Mouse (Mus musculus): ENCODE measurements at regions not wholly inside any gene's neighbourhood (a gene's known extent, or its start where the extent isn't known, plus 50 kb on each side); places are given as distances from the start of the nearest gene placed in this dataset.
"Not testable (repeated sequence)": the region's sequence is repeated elsewhere in the genome, so short reads cannot be mapped to it uniquely, and the experiment has no call there.

DNA sequence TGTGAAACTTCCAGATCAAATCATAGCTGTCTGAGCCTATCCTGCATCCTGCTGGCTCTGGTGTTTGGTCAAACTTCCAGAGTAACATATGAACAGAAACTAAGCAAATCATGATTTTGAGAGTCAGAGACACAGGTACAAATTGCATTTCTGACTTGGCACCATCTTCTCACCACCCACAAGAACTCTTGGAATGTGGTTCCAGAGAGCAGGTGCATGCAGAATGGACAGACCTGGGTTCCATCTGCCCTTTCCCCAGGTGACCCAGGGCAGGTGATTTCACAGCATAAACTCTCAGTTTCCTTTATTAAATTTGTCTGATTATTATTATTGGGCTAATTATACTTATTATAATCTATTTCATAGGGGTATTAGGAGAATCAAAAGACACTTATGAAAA is 527.0 kb upstream of the Auts2 start:
- DNase-seq = no peak

DNA sequence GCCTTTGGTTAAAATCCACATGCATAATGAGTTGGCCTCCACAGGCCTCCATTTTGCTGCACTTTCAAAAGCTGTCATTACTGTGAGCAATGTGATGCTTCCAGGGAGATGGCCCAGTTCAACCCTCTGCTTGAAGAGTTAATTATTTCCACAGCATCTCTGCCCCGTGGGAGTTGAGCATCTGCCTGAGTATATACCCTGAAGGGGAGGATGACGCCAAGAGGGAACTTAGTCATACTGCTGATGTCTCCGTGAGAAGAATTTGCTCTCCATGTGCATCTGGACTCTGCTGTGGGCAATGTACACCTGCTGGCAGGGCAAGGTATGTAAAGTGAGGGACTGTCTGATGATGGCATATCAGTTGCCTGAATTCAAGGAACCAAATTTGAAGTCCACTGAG is 519.3 kb upstream of the Auts2 start:
- no peak for DNase-seq

DNA sequence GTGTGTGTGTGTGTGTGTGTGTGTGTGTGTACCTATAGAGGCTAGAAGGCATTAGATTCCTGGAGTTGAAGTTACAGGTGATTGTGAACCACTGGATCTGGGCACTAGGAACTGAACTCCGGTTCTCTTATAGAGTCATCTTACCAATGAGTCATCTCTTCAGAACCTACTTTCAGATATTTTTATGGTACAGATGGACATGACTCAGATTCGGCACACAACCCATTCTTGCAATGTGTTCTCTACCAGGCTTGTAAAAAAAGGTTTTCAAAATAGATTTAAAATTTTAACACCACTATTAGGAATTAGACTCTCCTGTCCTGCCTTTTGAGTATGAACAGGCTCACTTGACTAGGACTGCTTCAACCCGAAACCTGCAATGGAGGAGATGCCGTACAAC is 504.3 kb upstream of the Auts2 start:
- DNase-seq = no peak

DNA sequence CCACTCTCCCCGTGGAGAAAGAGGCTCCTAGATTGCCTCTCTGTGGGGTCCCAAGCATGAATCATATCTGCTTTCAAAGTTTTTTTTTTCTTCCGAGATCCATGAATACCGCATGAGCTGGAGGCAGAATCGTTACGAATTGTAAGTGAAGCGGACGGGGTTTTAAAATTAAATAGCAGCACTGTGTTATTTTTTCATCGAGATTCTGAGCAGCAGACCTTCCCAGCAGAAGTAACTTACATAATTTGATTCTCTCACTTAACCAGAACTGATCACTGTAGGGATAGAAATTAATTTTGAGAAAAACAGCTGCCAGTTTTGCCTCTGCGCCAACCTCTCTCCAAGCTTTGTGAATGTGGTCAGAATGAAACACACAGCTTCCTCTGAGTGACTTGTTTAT is 502.5 kb upstream of the Auts2 start:
- DNase-seq = no peak

DNA sequence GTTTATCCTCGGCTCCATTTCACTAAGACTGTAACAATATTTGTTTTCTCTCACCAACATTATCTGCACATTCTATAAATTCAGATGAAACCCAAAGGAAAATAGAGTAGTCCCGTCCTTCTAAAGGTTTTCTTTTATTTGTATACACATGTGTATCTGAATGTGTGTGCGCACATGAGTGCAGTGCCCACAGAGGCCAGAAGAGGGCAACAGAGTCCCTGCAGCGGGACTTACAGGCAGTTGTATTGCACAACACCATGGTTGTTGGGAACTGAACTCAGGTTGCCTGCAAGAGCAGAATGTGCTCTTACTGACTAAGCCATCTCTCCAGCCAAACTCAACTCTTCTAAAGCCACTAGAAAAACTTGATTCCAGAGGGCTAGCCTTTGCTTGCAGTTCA is 484.4 kb upstream of the Auts2 start:
- no peak for DNase-seq

GRCm38 (mm10) chr5:133025121-133025520 is 482.0 kb upstream of the Auts2 start:
- no peak for DNase-seq

- DNase-seq = no peak
Observed at GRCm38 (mm10) chr5:133020821-133021220, 477.7 kb upstream of the Auts2 start.

- no peak for DNase-seq
Observed at GRCm38 (mm10) chr5:133020116-133020515, 477.0 kb upstream of the Auts2 start.

DNA sequence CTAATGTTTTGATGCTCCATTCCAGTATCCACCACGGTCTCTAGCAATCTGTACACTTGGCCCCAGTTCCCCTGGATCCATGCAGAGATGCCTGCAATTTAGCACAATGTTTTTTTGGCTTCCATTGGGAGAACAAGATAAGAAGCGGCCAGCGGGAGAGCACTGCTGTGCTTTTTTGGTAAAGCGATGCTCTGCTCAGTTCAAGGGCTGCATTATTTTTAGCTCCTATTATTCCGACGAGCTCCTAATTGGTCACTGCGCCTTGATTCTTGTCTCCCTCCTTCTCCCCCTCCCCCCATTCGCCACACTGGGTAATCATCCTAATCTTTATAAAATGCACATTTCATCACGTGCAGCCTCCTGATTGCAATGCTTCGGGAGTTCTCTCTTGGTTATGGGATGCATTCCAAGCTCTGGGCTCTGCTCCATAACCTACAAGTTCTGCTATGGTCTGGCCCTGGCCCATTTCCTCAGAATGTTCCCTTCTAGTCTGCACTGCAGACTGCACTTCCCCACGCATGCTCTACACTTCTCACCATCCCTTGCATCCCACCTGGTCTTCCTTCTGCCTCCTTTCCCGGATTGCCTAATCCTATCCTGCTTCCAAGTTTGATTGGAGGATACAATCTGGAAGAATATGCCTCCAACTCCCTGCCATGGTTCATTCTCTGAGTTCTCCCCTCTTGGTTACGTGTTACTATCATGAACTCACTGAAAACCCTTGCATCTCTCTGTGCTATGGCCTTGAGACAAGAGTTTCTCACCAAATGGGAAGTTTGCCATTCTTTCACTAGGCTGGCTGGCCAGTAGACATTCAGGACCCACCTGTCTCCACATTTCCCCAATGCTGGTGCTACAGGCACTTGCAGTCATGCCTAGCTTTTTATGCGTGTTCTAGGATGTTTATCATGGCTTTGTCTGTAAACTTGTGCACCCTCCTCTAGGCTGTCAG is 467.8 kb upstream of the Auts2 start:
- peak; percentile 56 for DNase-seq

GRCm38 (mm10) chr5:132982866-132983265 is 439.7 kb upstream of the Auts2 start:
- no peak for DNase-seq

- DNase-seq = no peak
Observed at GRCm38 (mm10) chr5:132979013-132979412, 435.9 kb upstream of the Auts2 start.

DNA sequence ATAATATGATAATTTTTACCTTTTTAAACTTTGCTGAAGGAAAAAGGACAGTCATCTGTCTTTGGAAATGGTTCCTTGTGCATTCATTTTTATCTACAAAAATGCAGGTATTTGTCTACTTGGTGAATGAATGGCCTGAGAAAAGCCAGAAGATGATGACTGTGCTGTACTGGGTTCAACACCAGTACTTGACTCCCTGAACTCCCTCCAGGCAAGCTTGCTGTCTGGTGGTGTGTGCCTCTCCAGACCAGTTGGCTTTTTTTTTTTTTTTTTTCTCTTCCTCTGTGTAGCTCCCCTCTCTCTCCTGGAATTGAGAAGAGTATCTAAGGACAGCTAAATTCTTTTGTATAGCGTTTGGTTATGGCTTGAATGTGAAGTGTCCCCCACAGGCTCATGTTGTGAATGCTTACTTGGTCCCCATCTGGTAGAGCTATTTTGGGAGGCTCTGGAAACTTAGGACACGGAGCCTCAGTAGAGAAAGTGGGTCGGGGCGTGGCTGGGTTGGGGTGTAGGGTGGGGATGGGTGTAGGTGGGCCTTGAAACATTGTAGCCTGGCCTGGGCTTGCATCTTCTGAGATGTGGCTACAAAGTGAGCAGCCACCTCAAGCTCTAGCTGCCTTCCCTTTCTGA is 432.3 kb upstream of the Auts2 start:
- DNase-seq = no peak

GRCm38 (mm10) chr5:132974876-132975275 is 431.7 kb upstream of the Auts2 start:
- DNase-seq = no peak

- no peak for DNase-seq
Observed at GRCm38 (mm10) chr5:132971046-132971445, 427.9 kb upstream of the Auts2 start.

DNA sequence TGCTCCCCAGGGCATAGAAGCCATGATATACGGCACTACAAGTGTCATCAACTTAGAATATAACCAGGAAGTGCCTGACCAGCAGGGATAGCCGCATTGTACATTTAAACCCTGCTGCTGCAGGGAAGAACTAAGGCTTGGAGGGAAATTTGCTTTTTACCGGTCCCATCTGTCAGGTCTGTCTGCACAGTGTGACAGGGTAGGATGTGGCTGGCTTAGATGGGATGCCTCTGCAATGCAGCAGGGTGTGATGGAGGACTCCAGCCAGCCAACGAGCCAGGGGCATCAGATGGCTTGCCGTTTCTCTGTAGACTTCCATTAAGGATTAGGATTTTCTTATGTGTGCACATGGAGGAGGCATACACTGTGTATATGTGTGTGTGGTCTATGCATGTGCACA is 426.2 kb upstream of the Auts2 start:
- DNase-seq = no peak

DNA sequence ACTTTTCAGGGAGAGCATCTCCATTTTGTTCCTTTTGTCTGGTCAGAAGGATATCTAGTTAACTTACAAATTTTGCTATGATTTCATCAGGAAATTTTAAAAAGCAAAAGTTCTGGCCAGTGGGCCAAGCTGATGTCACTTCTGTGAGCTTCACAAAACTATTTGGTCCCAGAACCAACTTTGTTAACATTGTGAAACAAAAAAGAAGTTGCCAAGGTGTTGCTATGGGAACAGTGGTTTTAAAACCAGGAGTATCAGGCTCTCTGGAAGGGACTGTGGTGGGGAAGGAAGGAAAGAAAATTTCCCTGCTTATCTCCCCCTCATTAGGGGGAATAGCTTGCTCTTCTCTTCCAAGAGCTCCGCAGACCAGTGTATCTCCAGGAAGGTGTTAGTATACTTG is 416.8 kb upstream of the Auts2 start:
- DNase-seq = no peak

GRCm38 (mm10) chr5:132956184-132956583 is 413.0 kb upstream of the Auts2 start:
- no peak for DNase-seq

- no peak for DNase-seq
Observed at GRCm38 (mm10) chr5:132955051-132955450, 411.9 kb upstream of the Auts2 start.

- no peak for DNase-seq
Observed at GRCm38 (mm10) chr5:132933439-132933980, 390.4 kb upstream of the Auts2 start.

GRCm38 (mm10) chr5:132929955-132930354 is 386.8 kb upstream of the Auts2 start:
- DNase-seq = not testable (repeated sequence)

DNA sequence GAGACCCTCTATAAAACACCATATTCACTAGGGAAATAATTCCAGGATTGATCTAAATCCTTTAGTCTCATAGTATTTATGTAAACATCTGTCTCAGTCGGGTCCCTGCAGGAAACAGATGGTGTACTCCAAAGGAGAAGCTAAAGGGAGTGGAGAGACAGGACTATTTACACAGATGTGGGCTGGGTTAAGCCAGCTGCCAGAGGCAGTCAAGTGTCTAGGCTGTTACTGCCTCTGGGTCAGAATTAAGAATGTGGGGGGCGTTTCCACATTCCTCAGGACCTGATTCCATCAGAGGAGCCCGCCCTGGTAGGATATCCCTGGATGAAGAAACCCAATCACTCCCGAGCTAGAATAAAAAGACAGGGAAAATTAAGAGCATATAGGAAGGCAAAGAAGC is 380.2 kb upstream of the Auts2 start:
- no peak for DNase-seq

DNA sequence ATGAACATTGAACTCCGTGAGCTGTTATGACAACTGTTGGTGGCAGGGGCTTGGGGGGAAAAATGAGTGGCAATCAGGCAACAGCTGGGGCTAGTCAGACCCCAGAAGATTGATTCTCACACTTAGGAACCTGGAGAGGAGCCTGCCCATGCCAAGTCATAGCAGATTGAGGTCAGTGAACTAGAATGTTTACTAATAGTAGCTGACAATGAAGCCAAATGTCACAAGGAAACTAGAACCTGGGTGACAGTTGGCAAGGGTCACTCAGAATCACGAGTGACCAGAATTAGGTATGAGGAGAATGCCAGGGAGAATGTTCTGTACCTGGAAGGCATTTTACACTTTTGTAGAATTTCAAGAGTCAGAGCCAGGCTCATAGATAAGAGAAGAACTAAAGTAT is 365.9 kb upstream of the Auts2 start:
- DNase-seq = no peak

GRCm38 (mm10) chr5:132908220-132908619 is 365.1 kb upstream of the Auts2 start:
- no peak for DNase-seq

- DNase-seq = peak; percentile 68
Observed at GRCm38 (mm10) chr5:132892591-132892990, 349.4 kb upstream of the Auts2 start.

Measured in right cerebral cortex, postnatal 4 days (tissue).